Mouse (Mus musculus) hindbrain, embryonic 14.5 days (tissue): Measurements from ENCODE around the gene 4930432K21Rik. TPM values are rescaled to one million over a fixed set of nuclear protein-coding genes. Genes with fewer than 3 reads are reported as not detected.

Source experiments
- ATAC-seq: fragments of 200-750 bp; cut with Nextera tagmentation; 2 replicates; pipeline ENCODE4 v1.8.0; 2017; ENCODE audit warnings: moderate number of reproducible peaks, mild to moderate bottlenecking, moderate TSS enrichment, moderate library complexity; ENCODE audit not compliant: low FRiP score
- DNase-seq: peaks from one replicate; pipeline ENCODE4 v3.0.0-alpha.2; 2015; ENCODE audit warnings: low spot score
- H3K27ac ChIP-seq: fragments of 300-500 bp; sonication (generic); 2 replicates; pipeline ENCODE4 v1.5.1; 2014; ENCODE audit warnings: mild to moderate bottlenecking, moderate library complexity
- H3K27me3 ChIP-seq: fragments of 300-500 bp; sonication (generic); 2 replicates; pipeline ENCODE4 v1.6.1; 2014; ENCODE audit warnings: mild to moderate bottlenecking, low read length, mixed read lengths; ENCODE audit not compliant: control insufficient read depth, insufficient read depth
- H3K36me3 ChIP-seq: fragments of 300-500 bp; sonication (generic); replicated peaks from 2 replicates; pipeline ENCODE4 v1.6.1; 2014; ENCODE audit not compliant: control insufficient read depth, insufficient read depth
- H3K4me1 ChIP-seq: fragments of 300-500 bp; sonication (generic); replicated peaks from 2 replicates; pipeline ENCODE4 v1.6.1; 2014; ENCODE audit warnings: antibody characterized with exemption, low read length, mixed read lengths; ENCODE audit not compliant: control insufficient read depth, insufficient read depth
- H3K4me2 ChIP-seq: fragments of 300-500 bp; sonication (generic); replicated peaks from 2 replicates; pipeline ENCODE4 v1.6.1; 2014; ENCODE audit warnings: mild to moderate bottlenecking, moderate library complexity
- H3K4me3 ChIP-seq: fragments of 300-500 bp; sonication (generic); replicated peaks from 2 replicates; pipeline ENCODE4 v1.5.1; 2014; ENCODE audit warnings: mild to moderate bottlenecking, low read length
- H3K9ac ChIP-seq: fragments of 300-500 bp; sonication (generic); 2 replicates; pipeline ENCODE4 v1.6.1; 2014
- H3K9me3 ChIP-seq: fragments of 300-500 bp; sonication (generic); 2 replicates; pipeline ENCODE4 v1.6.1; 2016; ENCODE audit warnings: low read length; ENCODE audit not compliant: control insufficient read depth
- WGBS: fragments of 180-500 bp; shearing (Covaris S2); extraction: QIAGEN DNeasy Blood & Tissue Kit; methylation state at CpG from one replicate; pipeline ENCODE4 v1.1.7; 2014; 5-methylcytosine and 5-hydroxymethylcytosine counted together
- polyA plus RNA-seq: library from polyadenylated mRNA; unstranded; fragments of >200 nt; fragmentation: Nextera tagmentation; extraction: Ambion mirVana; gene quantifications from 2 replicates; pipeline ENCODE4 v1.2.1, GENCODE M21; 2014

4930432K21Rik gene
- polyA plus RNA-seq, 1 experiment from 2014 or later, result 1.4 TPM

- Histone ChIP-seq H3K4me2 (peak overlapping the region; percentile 54), H3K4me3 (peak overlapping the region; percentile 38), H3K27ac (peak overlapping the region; percentile 61; the same call in 1 of the 2 replicates), H3K27me3 (peaks cover 16% of the 10 kb centered on the region; the same call in 1 of the 2 replicates), H3K9me3 (no peaks in the 10 kb centered on the region), H3K4me1 (peaks cover 31% of the 10 kb centered on the region), H3K9ac (peak overlapping the region; percentile 61), H3K36me3 (no peaks in the 10 kb centered on the region)
- 66% methylated on average over 15 of the region's 15 CpGs for WGBS
- DNase-seq (no peak), ATAC-seq (no peak)
Measured at GRCm38 (mm10) chr8:84201545-84202245, 53.9 kb downstream of the 4930432K21Rik start.

- Histone ChIP-seq H3K9me3 (no peaks in the 10 kb centered on the region), H3K4me1 (peaks cover 31% of the 10 kb centered on the region), H3K4me3 (no peak overlapping the region), H3K36me3 (no peaks in the 10 kb centered on the region), H3K27me3 (peaks cover 16% of the 10 kb centered on the region; the same call in 1 of the 2 replicates), H3K9ac (0 out of 2 replicates have a peak overlapping the region, but pooled peaks have one; percentile 12), H3K4me2 (peak overlapping the region; percentile 54), H3K27ac (no peak overlapping the region)
- DNase-seq (no peak), ATAC-seq (no peak)
- WGBS, result 85% methylated on average over 9 of the region's 9 CpGs
Measured at GRCm38 (mm10) chr8:84202466-84202865, 54.6 kb downstream of the 4930432K21Rik start.

DNA sequence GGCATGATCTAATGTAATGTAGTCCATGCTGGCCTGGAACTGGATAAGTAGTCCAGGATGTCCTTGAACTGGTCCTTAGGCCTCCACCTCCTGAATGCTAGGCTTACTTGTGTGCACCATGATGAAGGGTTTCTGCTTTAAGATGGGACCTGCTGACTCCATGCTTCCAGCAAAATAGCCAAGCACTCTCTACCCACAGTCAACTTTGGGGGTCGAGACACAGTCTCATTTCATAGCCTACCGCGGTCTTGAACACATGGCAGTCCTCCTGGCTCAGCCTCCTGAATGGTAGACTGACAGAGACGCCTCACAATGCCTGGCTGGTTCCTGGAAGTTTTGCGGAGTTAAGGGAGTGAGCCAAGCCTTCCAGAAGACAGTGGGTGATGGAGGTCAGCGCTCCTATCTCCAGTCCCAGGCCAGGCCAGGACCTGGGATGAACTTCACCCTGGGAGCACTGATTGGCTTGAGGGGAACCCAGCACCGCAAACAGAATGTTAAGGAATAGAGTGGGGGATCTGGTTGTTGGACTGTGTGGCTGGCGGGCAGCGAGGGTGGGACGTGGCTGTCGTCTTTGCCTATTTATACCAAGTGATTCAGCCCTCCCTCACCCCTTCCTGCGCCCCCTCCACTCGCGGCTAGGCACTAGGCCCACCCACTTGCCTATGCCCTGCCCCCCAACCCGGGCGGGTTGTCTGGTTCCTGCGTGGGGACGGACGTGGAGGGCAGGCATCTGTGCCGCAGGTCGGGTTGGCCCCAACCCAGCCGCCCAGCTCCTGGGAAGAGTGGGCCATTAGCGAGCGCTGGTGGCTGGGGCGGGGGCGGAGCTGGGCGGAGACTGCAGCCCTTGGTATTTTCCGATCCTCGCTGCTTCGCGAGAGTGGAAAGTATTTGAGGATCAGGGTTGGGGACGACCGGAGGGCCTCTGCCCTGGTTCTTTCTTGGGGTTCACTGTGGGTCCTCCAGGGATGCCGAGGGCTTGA lies 55.4 kb downstream of the 4930432K21Rik start:
- WGBS, result 11% methylated on average over 34 of the region's 34 CpGs
- Histone ChIP-seq H3K27ac (peak overlapping the region; percentile 77), H3K27me3 (peaks cover 16% of the 10 kb centered on the region; the same call in 1 of the 2 replicates), H3K4me1 (peaks cover 26% of the 10 kb centered on the region), H3K36me3 (no peaks in the 10 kb centered on the region), H3K9ac (peak overlapping the region; percentile 45), H3K9me3 (no peaks in the 10 kb centered on the region), H3K4me3 (peak overlapping the region; percentile 23), H3K4me2 (peak overlapping the region; percentile 54)
- ATAC-seq, result peak; percentile 35; the same call in 1 of the 2 replicates
- peak; percentile 47 for DNase-seq

- peaks cover 28% of the 10 kb centered on the region for H3K4me1 ChIP-seq
- H3K27me3 ChIP-seq, result peaks cover 16% of the 10 kb centered on the region; the same call in 1 of the 2 replicates
- no peaks in the 10 kb centered on the region for H3K9me3 ChIP-seq
- ATAC-seq (0 out of 2 replicates have a peak, but pooled peaks have one; percentile 17), DNase-seq (no peak)
- 0 out of 2 replicates have a peak, but pooled peaks cover 4% of the 10 kb centered on the region for H3K36me3 ChIP-seq
- H3K4me2 ChIP-seq, result peak overlapping the region; percentile 54
- H3K9ac ChIP-seq, result peak overlapping the region; percentile 45
- 57% methylated on average over 13 of the region's 13 CpGs for WGBS
- peak overlapping the region; percentile 23 for H3K4me3 ChIP-seq
- H3K27ac ChIP-seq, result peak overlapping the region; percentile 77
Measured at GRCm38 (mm10) chr8:84203975-84204772, 56.3 kb downstream of the 4930432K21Rik start.

DNA sequence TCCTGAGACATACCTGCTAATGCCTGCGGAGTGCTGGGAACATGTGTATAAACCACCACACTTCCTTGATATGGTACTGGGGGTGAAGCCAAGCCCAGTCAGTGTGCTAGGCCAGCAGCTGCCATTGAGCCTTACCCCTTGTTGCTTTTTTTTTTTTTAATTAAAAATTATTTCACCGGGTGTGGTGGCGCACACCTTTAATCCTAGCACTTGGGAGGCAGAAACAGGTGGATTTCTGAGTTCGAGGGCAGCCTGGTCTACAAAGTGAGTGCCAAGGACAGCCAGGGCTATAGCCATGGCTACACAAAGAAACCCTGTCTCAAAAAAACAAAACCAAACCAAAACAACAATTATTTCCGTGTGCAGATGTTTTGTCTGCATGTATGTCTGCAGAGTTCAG lies 57.2 kb downstream of the 4930432K21Rik start:
- Histone ChIP-seq H3K27ac (no peak overlapping the region), H3K27me3 (peaks cover 9% of the 10 kb centered on the region; the same call in 1 of the 2 replicates), H3K4me1 (peaks cover 24% of the 10 kb centered on the region), H3K9ac (no peak overlapping the region), H3K4me3 (no peak overlapping the region), H3K36me3 (0 out of 2 replicates have a peak, but pooled peaks cover 7% of the 10 kb centered on the region), H3K4me2 (no peak overlapping the region), H3K9me3 (no peaks in the 10 kb centered on the region)
- WGBS, result 91% methylated on average over 5 of the region's 5 CpGs
- no peak for DNase-seq
- ATAC-seq, result no peak

DNA sequence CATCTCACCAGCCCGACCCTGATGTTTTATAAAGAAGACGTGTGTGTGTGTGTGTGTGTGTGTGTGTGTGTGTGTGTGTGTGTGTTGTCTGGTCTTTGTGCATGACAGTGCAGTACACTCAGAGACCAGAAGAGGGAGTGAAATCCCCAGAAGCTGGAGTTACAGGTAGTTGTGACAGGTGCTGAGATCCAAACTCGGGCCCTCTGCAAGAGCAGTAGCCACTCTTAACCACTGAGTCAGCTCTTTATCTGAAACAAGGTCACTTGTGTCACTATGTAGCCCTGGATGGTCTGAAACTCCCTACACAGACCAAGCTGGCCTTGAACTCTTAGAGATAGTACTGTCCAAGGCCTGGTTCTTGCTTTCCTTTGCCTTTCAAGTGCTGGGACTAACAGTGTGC lies 58.8 kb downstream of the 4930432K21Rik start:
- DNase-seq (no peak), ATAC-seq (no peak)
- no peaks in the 10 kb centered on the region for H3K27me3 ChIP-seq
- WGBS, result 85% methylated on average over 3 of the region's 3 CpGs
- H3K36me3 ChIP-seq, result peaks cover 21% of the 10 kb centered on the region
- peaks cover 21% of the 10 kb centered on the region for H3K4me1 ChIP-seq
- no peak overlapping the region for H3K4me3 ChIP-seq
- no peak overlapping the region for H3K9ac ChIP-seq
- no peak overlapping the region for H3K27ac ChIP-seq
- H3K4me2 ChIP-seq, result no peak overlapping the region
- H3K9me3 ChIP-seq, result no peaks in the 10 kb centered on the region

DNA sequence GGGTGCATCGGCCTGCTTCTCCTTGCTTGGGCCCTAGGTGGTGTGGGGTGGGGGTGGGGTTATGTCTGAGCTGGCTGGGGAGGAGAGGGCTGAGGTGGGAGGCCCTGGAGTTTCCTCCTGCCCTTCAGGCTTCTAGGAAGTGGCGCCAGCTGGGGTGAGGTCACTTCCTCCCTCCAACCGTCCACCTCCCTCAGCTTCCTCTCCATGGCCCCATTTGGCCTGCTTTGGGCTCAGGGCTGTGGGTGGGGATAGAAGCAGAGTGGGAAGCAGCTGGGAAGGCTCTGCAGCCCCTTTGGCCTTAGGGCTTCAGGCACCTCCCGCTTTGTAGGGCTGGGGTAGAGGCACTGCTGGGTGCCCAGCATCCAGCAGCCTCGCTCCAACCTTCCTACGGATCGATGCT lies 60.0 kb downstream of the 4930432K21Rik start:
- Histone ChIP-seq H3K4me3 (no peak overlapping the region), H3K27me3 (no peaks in the 10 kb centered on the region), H3K9me3 (no peaks in the 10 kb centered on the region), H3K4me1 (peaks cover 21% of the 10 kb centered on the region), H3K4me2 (no peak overlapping the region), H3K27ac (no peak overlapping the region), H3K36me3 (peaks cover 33% of the 10 kb centered on the region), H3K9ac (no peak overlapping the region)
- DNase-seq (no peak), ATAC-seq (no peak)
- WGBS, result 53% methylated on average over 7 of the region's 7 CpGs

DNA sequence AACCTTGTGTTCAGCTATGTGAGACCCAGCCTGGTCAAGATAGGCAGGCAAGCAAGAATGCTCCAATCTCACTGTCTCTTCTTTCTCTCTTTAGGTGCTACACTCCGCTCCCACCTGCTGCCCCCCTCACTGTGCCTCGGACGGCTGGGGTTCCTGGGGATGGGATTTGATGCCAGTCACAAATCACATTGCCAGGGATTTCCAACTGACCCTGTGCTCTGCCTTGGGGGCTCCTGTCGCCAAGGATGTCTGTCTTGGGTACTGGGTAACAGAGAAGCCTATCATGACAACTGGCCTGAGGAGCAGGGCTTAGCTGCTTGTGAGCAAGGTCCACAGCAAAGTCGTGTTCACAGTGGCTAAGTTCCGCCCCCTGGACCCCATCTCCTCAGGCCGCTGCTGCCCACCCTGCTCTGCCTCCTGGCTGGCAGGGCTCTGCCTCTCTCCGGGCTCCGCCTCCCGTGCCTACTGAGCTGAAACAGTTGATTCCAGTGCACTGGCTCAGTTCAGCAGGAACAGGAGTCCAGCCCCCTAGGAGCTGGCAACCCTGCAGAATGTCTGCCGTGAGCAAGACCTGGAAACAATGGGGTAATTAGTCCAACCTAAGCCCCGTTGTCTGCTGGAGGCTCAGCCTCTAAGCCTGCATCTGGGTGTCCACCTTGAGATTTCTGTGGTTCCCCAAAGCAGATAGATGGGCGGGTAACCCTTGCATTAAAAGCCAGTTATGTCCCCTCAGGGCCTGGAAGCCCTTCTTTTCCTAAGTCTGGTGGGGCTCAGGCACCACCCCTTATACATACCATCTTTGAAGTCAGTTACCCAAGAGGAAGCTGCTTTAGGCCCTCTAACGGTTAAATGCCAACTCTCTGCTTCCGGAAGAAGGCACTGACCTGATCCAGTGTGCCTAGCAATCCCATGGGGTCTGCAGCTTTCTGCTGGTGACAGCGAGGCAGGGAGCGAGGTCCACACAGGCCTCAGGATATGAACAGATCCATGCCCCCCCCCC lies 60.9 kb downstream of the 4930432K21Rik start:
- no peak for DNase-seq
- 43% methylated on average over 17 of the region's 17 CpGs for WGBS
- no peaks in the 10 kb centered on the region for H3K9me3 ChIP-seq
- no peak overlapping the region for H3K4me2 ChIP-seq
- no peaks in the 10 kb centered on the region for H3K27me3 ChIP-seq
- no peak overlapping the region for H3K4me3 ChIP-seq
- no peak overlapping the region for H3K9ac ChIP-seq
- peak; percentile 41; the same call in 1 of the 2 replicates for ATAC-seq
- peak overlapping the region; percentile 27; the same call in 1 of the 2 replicates for H3K27ac ChIP-seq
- H3K4me1 ChIP-seq, result peaks cover 20% of the 10 kb centered on the region
- peaks cover 41% of the 10 kb centered on the region for H3K36me3 ChIP-seq
